Mouse (Mus musculus) thymus, postnatal 4 days (tissue): ENCODE results near the gene Car10.

Experiments used
- DNase-seq: peaks from one replicate; pipeline ENCODE4 v3.0.0; 2021

The Car10 gene

GRCm38 (mm10) chr11:93097941-93098828 is at the start of gene Car10:
TSS of gene Car10 (plus strand) at chr11:93098028.
- DNase-seq = peak; percentile 6

- DNase-seq = no peak
These were observed 32.8 kb upstream of the Car10 start for GRCm38 (mm10) chr11:93065021-93065420.

- no peak for DNase-seq
These were observed 32.1 kb upstream of the Car10 start for GRCm38 (mm10) chr11:93065656-93066181.

GRCm38 (mm10) chr11:93095588-93095987 is 2.2 kb upstream of the Car10 start:
- DNase-seq = no peak

- DNase-seq = peak; percentile 9
These were observed 827 bp upstream of the Car10 start for GRCm38 (mm10) chr11:93097001-93097400.

- DNase-seq = no peak
These were observed 387 bp upstream of the Car10 start for GRCm38 (mm10) chr11:93097431-93097851.

- peak; percentile 5 for DNase-seq
These were observed 1.1 kb downstream of the Car10 start for GRCm38 (mm10) chr11:93098933-93099381.

- DNase-seq = peak; percentile 4
These were observed 1.9 kb downstream of the Car10 start for GRCm38 (mm10) chr11:93099431-93100370.

GRCm38 (mm10) chr11:93100606-93101005 is 2.8 kb downstream of the Car10 start:
- DNase-seq = no peak

- no peak for DNase-seq
These were observed 3.3 kb downstream of the Car10 start for GRCm38 (mm10) chr11:93101106-93101505.

GRCm38 (mm10) chr11:93102321-93102720 is 4.5 kb downstream of the Car10 start:
- no peak for DNase-seq

GRCm38 (mm10) chr11:93103101-93103815 is 5.4 kb downstream of the Car10 start:
- no peak for DNase-seq

- no peak for DNase-seq
These were observed 11.6 kb downstream of the Car10 start for GRCm38 (mm10) chr11:93109451-93109850.

- DNase-seq = no peak
These were observed 23.1 kb downstream of the Car10 start for GRCm38 (mm10) chr11:93120766-93121415.

GRCm38 (mm10) chr11:93123691-93124090 is 25.9 kb downstream of the Car10 start:
- no peak for DNase-seq

- DNase-seq = no peak
These were observed 28.6 kb downstream of the Car10 start for GRCm38 (mm10) chr11:93126466-93126865.

- DNase-seq = no peak
These were observed 30.7 kb downstream of the Car10 start for GRCm38 (mm10) chr11:93128481-93128880.

GRCm38 (mm10) chr11:93137841-93138240 is 40.0 kb downstream of the Car10 start:
- no peak for DNase-seq

GRCm38 (mm10) chr11:93141727-93142126 is 43.9 kb downstream of the Car10 start:
- no peak for DNase-seq

- no peak for DNase-seq
These were observed 46.7 kb downstream of the Car10 start for GRCm38 (mm10) chr11:93144544-93144943.

GRCm38 (mm10) chr11:93154910-93155309 is 57.1 kb downstream of the Car10 start:
- no peak for DNase-seq

GRCm38 (mm10) chr11:93172430-93172829 is 74.6 kb downstream of the Car10 start:
- DNase-seq = no peak
